Mouse (Mus musculus) MEL (cell line): ENCODE data around the gene Smu1. TPM values are rescaled to one million over a fixed set of nuclear protein-coding genes. Genes with fewer than 3 reads are reported as not detected.

Experiments
- DNase-seq: peaks from one replicate; pipeline ENCODE4 v3.0.0; 2011; ENCODE audit warnings: low read depth, low spot score
- H3K27ac ChIP-seq: 2 replicates; pipeline ENCODE4 v1.5.1; 2012; ENCODE audit warnings: low read depth, mild to moderate bottlenecking, control low read depth, low read length, moderate library complexity; ENCODE audit not compliant: control insufficient read depth
- H3K27me3 ChIP-seq, 2 experiments: fragments of 150-350 bp in 1 of 2; sonication (generic) in 1 of 2; 2 replicates each; pipeline ENCODE4 v1.6.1; 2012; ENCODE audit warnings: low read length in 2 of 2, mild to moderate bottlenecking in 2 of 2, improper control_type of control experiment in 1 of 2, moderate library complexity in 1 of 2; ENCODE audit not compliant: insufficient read depth in 2 of 2, control insufficient read depth in 1 of 2
- H3K36me3 ChIP-seq, 2 experiments: 2 replicates each; pipeline ENCODE4 v1.6.1; 2012 to 2014; ENCODE audit warnings: low read length in 2 of 2, improper control_type of control experiment in 1 of 2, inconsistent platforms in 1 of 2, mild to moderate bottlenecking in 1 of 2; ENCODE audit not compliant: insufficient read depth in 2 of 2, control insufficient read depth in 1 of 2
- H3K4me1 ChIP-seq, 2 experiments: fragments of 150-350 bp in 1 of 2; sonication (generic) in 1 of 2; 2 replicates each; pipeline ENCODE4 v1.6.1; 2012; ENCODE audit warnings: low read length in 2 of 2, improper control_type of control experiment in 1 of 2, mild to moderate bottlenecking in 1 of 2; ENCODE audit not compliant: insufficient read depth in 2 of 2, control insufficient read depth in 1 of 2
- H3K4me3 ChIP-seq, 2 experiments: fragments of 150-350 bp in 1 of 2; sonication (generic) in 1 of 2; 2 replicates each; pipeline ENCODE4 v1.5.1; 2012; ENCODE audit warnings: low read depth in 2 of 2, low read length in 2 of 2, mild to moderate bottlenecking in 2 of 2, moderate library complexity in 2 of 2, control low read depth in 1 of 2, improper control_type of control experiment in 1 of 2; ENCODE audit not compliant: control insufficient read depth in 1 of 2, insufficient read depth in 1 of 2
- H3K79me2 ChIP-seq: 2 replicates; pipeline ENCODE4 v1.6.1; 2012; ENCODE audit warnings: mild to moderate bottlenecking, low read length, moderate library complexity; ENCODE audit not compliant: control insufficient read depth, poor library complexity, insufficient read depth
- H3K9ac ChIP-seq: 2 replicates; pipeline ENCODE4 v1.6.1; 2012; ENCODE audit warnings: low read depth, mild to moderate bottlenecking, control low read depth, low read length, moderate library complexity; ENCODE audit not compliant: control insufficient read depth, poor library complexity, severe bottlenecking
- H3K9me3 ChIP-seq: fragments of 150-350 bp; sonication (generic); replicated peaks from 2 replicates; pipeline ENCODE4 v1.6.1; 2012; ENCODE audit warnings: mild to moderate bottlenecking, low read length, improper control_type of control experiment, moderate library complexity; ENCODE audit not compliant: insufficient read depth
- CHD1 ChIP-seq: IDR thresholded peaks from 2 replicates; pipeline ENCODE4 v1.6.1; 2012; ENCODE audit warnings: low read depth, mild to moderate bottlenecking, inconsistent platforms, low read length, improper control_type of control experiment
- E2F4 ChIP-seq: IDR thresholded peaks from 2 replicates; pipeline ENCODE4 v1.6.1; 2011; ENCODE audit warnings: low read depth, low read length, improper control_type of control experiment, borderline replicate concordance
- ELF1 ChIP-seq: IDR thresholded peaks from 2 replicates; pipeline ENCODE4 v1.6.1; 2014; ENCODE audit warnings: low read depth, mild to moderate bottlenecking, inconsistent platforms, low read length, improper control_type of control experiment, moderate library complexity
- ETS1 ChIP-seq: IDR thresholded peaks from 2 replicates; pipeline ENCODE4 v1.6.1; 2012; ENCODE audit warnings: low read depth, mild to moderate bottlenecking, inconsistent platforms, low read length, improper control_type of control experiment, moderate library complexity
- GABPA ChIP-seq: IDR thresholded peaks from 2 replicates; pipeline ENCODE4 v1.6.1; 2012; ENCODE audit warnings: low read depth, mild to moderate bottlenecking, inconsistent platforms, low read length, improper control_type of control experiment, moderate library complexity
- HCFC1 ChIP-seq: IDR thresholded peaks from 2 replicates; pipeline ENCODE4 v1.6.1; 2012; ENCODE audit warnings: low read depth, mild to moderate bottlenecking, inconsistent platforms, low read length, improper control_type of control experiment, moderate library complexity
- JUND ChIP-seq: IDR thresholded peaks from 2 replicates; pipeline ENCODE4 v1.6.1; 2011; ENCODE audit warnings: low read depth, mild to moderate bottlenecking, improper control_type of control experiment, low read length
- KAT2A ChIP-seq: conservative IDR thresholded peaks from 2 replicates; pipeline ENCODE4 v1.6.1; 2012; ENCODE audit warnings: low read depth, low read length, improper control_type of control experiment, inconsistent platforms
- MAFK ChIP-seq: IDR thresholded peaks from 2 replicates; pipeline ENCODE4 v1.6.1; 2011; ENCODE audit warnings: low read depth, mild to moderate bottlenecking, low read length, improper control_type of control experiment, borderline replicate concordance
- MAX ChIP-seq: IDR thresholded peaks from 2 replicates; pipeline ENCODE4 v1.6.1; 2011; ENCODE audit warnings: low read length, improper control_type of control experiment
- MXI1 ChIP-seq: IDR thresholded peaks from 2 replicates; pipeline ENCODE4 v1.6.1; 2011; ENCODE audit warnings: mild to moderate bottlenecking, low read depth, low read length, improper control_type of control experiment
- MYB ChIP-seq: IDR thresholded peaks from 2 replicates; pipeline ENCODE4 v1.6.1; 2011; ENCODE audit warnings: mild to moderate bottlenecking, low read depth, low read length, improper control_type of control experiment
- MYC ChIP-seq: IDR thresholded peaks from 2 replicates; pipeline ENCODE4 v1.6.1; 2011; ENCODE audit warnings: low read depth, mild to moderate bottlenecking, low read length, improper control_type of control experiment, moderate library complexity
- NELFE ChIP-seq: IDR thresholded peaks from 2 replicates; pipeline ENCODE4 v1.6.1; 2011; ENCODE audit warnings: low read depth, low read length, improper control_type of control experiment
- NRF1 ChIP-seq: IDR thresholded peaks from 2 replicates; pipeline ENCODE4 v1.6.1; 2014; ENCODE audit warnings: low read depth, mild to moderate bottlenecking, inconsistent platforms, low read length, improper control_type of control experiment, moderate library complexity; ENCODE audit not compliant: poor library complexity, insufficient read depth, severe bottlenecking
- POLR2A ChIP-seq, 2 experiments: IDR thresholded peaks; 2 replicates each; pipeline ENCODE4 v1.6.1; 2011 to 2012; ENCODE audit warnings: low read length in 2 of 2, mild to moderate bottlenecking in 2 of 2, control low read depth in 1 of 2, improper control_type of control experiment in 1 of 2, low read depth in 1 of 2, moderate library complexity in 1 of 2; ENCODE audit not compliant: control insufficient read depth in 1 of 2, insufficient read depth in 1 of 2, poor library complexity in 1 of 2
- POLR2AphosphoS2 ChIP-seq: IDR thresholded peaks from 2 replicates; pipeline ENCODE4 v1.6.1; 2011; ENCODE audit warnings: low read length, improper control_type of control experiment
- POLR2AphosphoS5 ChIP-seq: IDR thresholded peaks from 2 replicates; pipeline ENCODE4 v1.6.1; 2012; ENCODE audit warnings: low read depth, borderline replicate concordance, mild to moderate bottlenecking, inconsistent platforms, low read length, moderate library complexity, mixed read lengths
- SIN3A ChIP-seq: IDR thresholded peaks from 2 replicates; pipeline ENCODE4 v1.6.1; 2012; ENCODE audit warnings: low read length, improper control_type of control experiment, inconsistent platforms
- SMC3 ChIP-seq: IDR thresholded peaks from 2 replicates; pipeline ENCODE4 v1.6.1; 2011; ENCODE audit warnings: low read depth, low read length, improper control_type of control experiment
- TAL1 ChIP-seq: IDR thresholded peaks from 2 replicates; pipeline ENCODE4 v1.6.1; 2012; ENCODE audit warnings: mild to moderate bottlenecking, inconsistent platforms, low read length, moderate library complexity, mixed read lengths
- TBP ChIP-seq: IDR thresholded peaks from 2 replicates; pipeline ENCODE4 v1.8.0; 2011; ENCODE audit warnings: low read depth, low read length, improper control_type of control experiment
- TCF12 ChIP-seq: IDR thresholded peaks from 2 replicates; pipeline ENCODE4 v1.6.1; 2014; ENCODE audit warnings: low read depth, mild to moderate bottlenecking, inconsistent platforms, low read length, improper control_type of control experiment, moderate library complexity
- UBTF ChIP-seq: IDR thresholded peaks from 2 replicates; pipeline ENCODE4 v1.6.1; 2012; ENCODE audit warnings: low read depth, mild to moderate bottlenecking, inconsistent platforms, low read length, improper control_type of control experiment, moderate library complexity, borderline replicate concordance; ENCODE audit not compliant: insufficient read depth
- USF1 ChIP-seq: IDR thresholded peaks from 2 replicates; pipeline ENCODE4 v1.6.1; 2014; ENCODE audit warnings: low read depth, mild to moderate bottlenecking, inconsistent platforms, low read length, improper control_type of control experiment, moderate library complexity
- USF2 ChIP-seq, 2 experiments: IDR thresholded peaks; 2 replicates each; pipeline ENCODE4 v1.6.1; 2011 to 2012; ENCODE audit warnings: improper control_type of control experiment in 2 of 2, low read length in 2 of 2, borderline replicate concordance in 1 of 2, inconsistent platforms in 1 of 2, low read depth in 1 of 2, mild to moderate bottlenecking in 1 of 2; ENCODE audit not compliant: insufficient read depth in 1 of 2
- ZMIZ1 ChIP-seq: IDR thresholded peaks from 2 replicates; pipeline ENCODE4 v1.6.1; 2012; ENCODE audit warnings: low read depth, mild to moderate bottlenecking, inconsistent platforms, low read length, improper control_type of control experiment, moderate library complexity
- polyA plus RNA-seq, 2 experiments: library from polyadenylated mRNA; stranded (reverse) in 1 of 2; unstranded in 1 of 2; fragments of >175 nt in 1 of 2; fragments of >200 nt in 1 of 2; gene quantifications; 2 replicates each; pipeline versions ENCODE4 v1.2.1 to v1.2.4; 2012; ENCODE audit warnings: low replicate concordance in 2 of 2, low read depth in 1 of 2; ENCODE audit not compliant: insufficient read length in 2 of 2, insufficient read depth in 1 of 2, missing spikeins in 1 of 2
- total RNA-seq: library from RNA; depleted of rRNA; stranded (reverse); fragments of 300-350 nt; gene quantifications from 2 replicates; pipeline ENCODE4 v1.2.3, GENCODE M21; 2012; rRNA removed

Smu1 gene
- total RNA-seq (124 TPM in 2 replicates), polyA plus RNA-seq (100 to 1,000 TPM in 1 of 2 experiments, not detected in 1; 111 TPM)

DNA sequence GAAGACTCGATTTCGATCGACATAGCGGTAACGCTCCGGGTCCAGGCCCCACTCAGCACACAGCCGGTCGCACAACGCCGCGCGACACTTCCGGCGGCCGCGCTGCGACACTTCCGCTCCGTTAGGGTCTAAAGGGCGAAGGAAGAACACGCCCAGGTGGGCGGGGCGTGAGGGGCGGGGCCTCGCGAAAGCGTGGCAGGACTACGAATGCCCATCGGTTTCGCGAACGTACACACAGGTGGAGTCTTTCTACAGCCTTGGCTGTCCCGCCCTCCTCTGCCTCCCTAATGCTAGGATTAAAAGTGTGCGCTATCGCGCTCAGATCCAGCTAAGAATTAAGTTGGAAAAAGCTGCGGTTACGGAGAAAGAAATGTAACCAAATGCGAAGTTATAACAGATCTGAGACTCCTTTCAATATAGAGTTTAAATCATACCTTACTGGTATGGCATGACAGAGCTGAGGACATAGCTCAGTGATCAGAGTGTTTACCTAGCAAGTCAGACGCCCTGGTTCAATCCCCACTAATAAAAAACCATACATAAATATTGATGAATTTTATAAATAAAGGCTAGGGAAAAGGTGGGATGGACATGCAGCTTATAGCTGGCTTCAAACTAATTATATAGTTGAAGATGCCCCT, at the start of gene Smu1:
Gene Smu1 (minus strand): TSS at position 144 of the 641 bp plus-strand sequence.
- peaks cover 0 to 14% of the 10 kb centered on the region in 2 experiments; a peak in 2 of 4 replicates for H3K4me1 ChIP-seq
- peak; percentile 98 for DNase-seq
- peak within 1 kb of the TSS; percentile 83 to 95 for H3K4me3 ChIP-seq
- no peaks in the 10 kb centered on the region for H3K9me3 ChIP-seq
- H3K36me3 ChIP-seq: peaks cover 6 to 13% of the 10 kb centered on the region in 2 experiments; a peak in 3 of 4 replicates
- peak; percentile 89 for TF ChIP-seq SIN3A
- peak; percentile 75 for TF ChIP-seq KAT2A
- peak; percentile 92 for TF ChIP-seq MXI1
- peak; percentile 70 for TF ChIP-seq MAX
- TF ChIP-seq TBP: peak; percentile 47
- TF ChIP-seq NELFE: peak; percentile 58
- no peak for TF ChIP-seq USF1
- no peak for TF ChIP-seq GABPA
- 0 out of 2 replicates have a peak, but pooled peaks have one; percentile 18 for TF ChIP-seq ETS1
- TF ChIP-seq POLR2AphosphoS2: 0 out of 2 replicates have a peak, but pooled peaks have one; percentile 45
- TF ChIP-seq ELF1: peak; percentile 76; the same call in 1 of the 2 replicates
- 0 out of 2 replicates have a peak, but pooled peaks have one; percentile 54 for TF ChIP-seq ZMIZ1
- peak in 1 of 2 experiments; percentile 66; a peak in 2 of 4 replicates for TF ChIP-seq POLR2A (IDR thresholded peaks at IDR 0.05; ENCODE audit: control insufficient read depth in 1 of 2, insufficient read depth in 1 of 2, low read depth in 1 of 2, low read length in 2 of 2, poor library complexity in 1 of 2)
- TF ChIP-seq SMC3: no peak; the same call in 1 of the 2 replicates
- no peak for TF ChIP-seq JUND
- peak; percentile 48; the same call in 1 of the 2 replicates for TF ChIP-seq TCF12
- TF ChIP-seq POLR2AphosphoS5: no peak
- TF ChIP-seq MYB: no peak
- TF ChIP-seq MYC: peak; percentile 78; the same call in 1 of the 2 replicates
- no peak for TF ChIP-seq TAL1
- no peak for TF ChIP-seq MAFK
- no peak for TF ChIP-seq NRF1
- TF ChIP-seq USF2 (IDR thresholded peaks at IDR 0.05; ENCODE audit: borderline replicate concordance in 1 of 2, insufficient read depth in 1 of 2, low read depth in 1 of 2, low read length in 2 of 2): no peak
- TF ChIP-seq E2F4: no peak
- no peak for TF ChIP-seq CHD1
- TF ChIP-seq HCFC1: peak; percentile 98
- no peak for TF ChIP-seq UBTF
- H3K27me3 ChIP-seq: no peaks in the 10 kb centered on the region
- peaks cover 12% of the 10 kb centered on the region for H3K79me2 ChIP-seq
- H3K27ac ChIP-seq: peak within 1 kb of the TSS; percentile 53
- peak within 1 kb of the TSS; percentile 81 for H3K9ac ChIP-seq
